Mouse (Mus musculus) megakaryocyte, embryonic 14.5 days (primary cell): ENCODE measurements around the gene Epb41l2.

ENCODE experiments used
- FLI1 ChIP-seq: IDR thresholded peaks from 2 replicates; pipeline ENCODE4 v1.6.1; 2012; ENCODE audit warnings: low read length, inconsistent platforms, mixed read lengths
- GATA1 ChIP-seq: IDR thresholded peaks from 3 replicates; pipeline ENCODE4 v1.6.1; 2012; ENCODE audit warnings: mixed read lengths, low read length, inconsistent platforms, borderline replicate concordance

DNA sequence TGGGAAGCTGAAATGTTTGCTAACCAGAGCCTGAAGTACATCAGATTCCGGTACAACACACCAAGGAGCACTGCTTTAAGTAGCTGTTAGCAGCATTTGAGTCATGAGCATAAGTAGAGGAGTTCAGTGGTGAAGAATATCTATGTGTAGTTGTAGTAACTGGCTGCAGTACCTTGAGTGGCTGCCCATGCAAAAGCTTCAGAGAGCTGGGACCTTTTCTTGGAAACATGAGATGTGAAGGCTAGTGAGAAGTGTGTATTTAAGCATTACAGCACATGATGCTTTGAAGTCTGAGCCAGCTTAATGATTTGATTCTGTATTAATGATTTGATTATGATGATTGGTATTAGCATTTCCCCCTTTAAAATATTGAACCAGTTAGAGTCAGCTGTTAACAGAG, 34.1 kb downstream of the Epb41l2 start:
- no peak for TF ChIP-seq FLI1
- TF ChIP-seq GATA1 = no peak
